Mouse (Mus musculus) small intestine, adult 2 months (tissue): ENCODE measurements around the gene Asap2.

Experiments used
- CTCF ChIP-seq: fragments of 200-500 bp; IDR thresholded peaks from 2 replicates; pipeline ENCODE4 v1.5.1; 2012; ENCODE audit warnings: low read depth, mild to moderate bottlenecking, control low read depth, inconsistent platforms, low read length, moderate library complexity, mixed read lengths; ENCODE audit not compliant: insufficient replicate concordance, insufficient read length; ENCODE audit errors: extremely low read depth
- POLR2A ChIP-seq: fragments of 200-500 bp; IDR thresholded peaks from 2 replicates; pipeline ENCODE4 v1.6.1; 2012; ENCODE audit warnings: low read depth, mild to moderate bottlenecking, control low read depth, inconsistent platforms, low read length, moderate library complexity

- TF ChIP-seq CTCF (no peak), POLR2A (no peak)
Measured at GRCm38 (mm10) chr12:21165891-21166342, 175.7 kb downstream of the Asap2 start.
